Mouse (Mus musculus): ENCODE measurements at regions not wholly inside any gene's neighbourhood (a gene's known extent, or its start where the extent isn't known, plus 50 kb on each side); places are given as distances from the start of the nearest gene placed in this dataset.
"Not testable (repeated sequence)": the region's sequence is repeated elsewhere in the genome, so short reads cannot be mapped to it uniquely, and the experiment has no call there.

- peak in 1 of 2 experiments; percentile 9 for DNase-seq (ENCODE audit: low spot score in 2 of 2)
These were observed 221.0 kb downstream of the Grxcr1 start for GRCm38 (mm10) chr5:68252671-68253070.

DNA sequence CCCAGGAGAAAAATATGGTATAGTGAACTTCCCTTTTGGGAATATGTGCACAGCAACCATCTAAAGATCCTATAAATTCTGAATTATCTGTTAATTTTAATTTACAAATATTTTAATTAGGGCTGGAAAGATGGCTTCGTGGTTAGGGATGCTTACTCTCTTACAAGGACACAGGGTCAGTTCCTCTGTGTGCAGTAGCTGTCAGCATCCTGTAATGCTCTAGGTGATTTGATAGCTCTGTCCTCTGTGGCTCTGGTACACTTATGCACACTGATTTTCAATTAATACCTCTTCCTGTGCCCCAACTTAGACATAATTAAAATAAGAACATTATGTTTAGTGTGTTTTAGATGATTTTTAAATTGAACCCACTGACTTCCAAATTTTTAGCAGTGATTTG is 221.8 kb downstream of the Grxcr1 start:
- no peak for DNase-seq (ENCODE audit: low spot score in 2 of 2)

DNA sequence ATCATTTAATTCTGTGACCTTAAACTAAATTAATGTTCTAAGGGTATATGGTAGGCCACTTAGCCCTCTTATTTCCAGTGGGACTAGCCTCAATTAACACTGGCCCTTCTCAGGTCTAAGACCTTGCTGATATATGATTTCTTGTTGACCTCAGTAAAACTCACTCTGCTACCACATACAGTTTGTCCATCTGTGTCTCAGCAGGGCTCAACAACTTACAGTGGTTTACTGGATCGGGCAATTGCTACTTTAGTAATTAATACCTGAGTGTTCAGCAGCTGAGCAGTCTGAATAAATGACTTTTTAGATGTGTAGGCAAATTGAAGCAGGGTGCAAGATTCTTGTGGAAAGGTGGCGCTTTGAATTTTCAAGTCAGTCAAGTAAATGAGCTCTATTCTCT is 222.5 kb downstream of the Grxcr1 start:
- DNase-seq (ENCODE audit: low spot score in 2 of 2) = no peak

- DNase-seq (ENCODE audit: low spot score in 2 of 2) = no peak
These were observed 232.6 kb downstream of the Grxcr1 start for GRCm38 (mm10) chr5:68264206-68264605.

DNA sequence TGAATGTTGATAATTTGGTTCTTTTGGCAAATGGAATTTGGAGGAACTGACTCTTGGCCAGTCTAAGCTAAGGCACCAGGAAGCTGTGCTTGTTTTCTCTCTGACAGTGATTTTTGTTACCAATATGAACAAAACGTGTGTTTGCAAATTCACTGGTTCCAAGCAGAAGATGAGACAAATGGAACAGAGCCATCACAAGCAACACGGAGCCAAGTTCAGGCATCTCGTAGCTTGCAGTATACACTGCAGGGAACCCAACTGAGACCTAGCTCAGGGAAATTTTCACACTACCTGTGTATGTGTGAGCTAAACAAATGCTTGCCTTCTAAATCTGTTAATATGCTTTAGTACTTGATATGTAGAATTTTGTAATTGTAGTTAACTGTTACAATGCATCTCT is 242.6 kb downstream of the Grxcr1 start:
- DNase-seq (ENCODE audit: low spot score in 2 of 2) = no peak

DNA sequence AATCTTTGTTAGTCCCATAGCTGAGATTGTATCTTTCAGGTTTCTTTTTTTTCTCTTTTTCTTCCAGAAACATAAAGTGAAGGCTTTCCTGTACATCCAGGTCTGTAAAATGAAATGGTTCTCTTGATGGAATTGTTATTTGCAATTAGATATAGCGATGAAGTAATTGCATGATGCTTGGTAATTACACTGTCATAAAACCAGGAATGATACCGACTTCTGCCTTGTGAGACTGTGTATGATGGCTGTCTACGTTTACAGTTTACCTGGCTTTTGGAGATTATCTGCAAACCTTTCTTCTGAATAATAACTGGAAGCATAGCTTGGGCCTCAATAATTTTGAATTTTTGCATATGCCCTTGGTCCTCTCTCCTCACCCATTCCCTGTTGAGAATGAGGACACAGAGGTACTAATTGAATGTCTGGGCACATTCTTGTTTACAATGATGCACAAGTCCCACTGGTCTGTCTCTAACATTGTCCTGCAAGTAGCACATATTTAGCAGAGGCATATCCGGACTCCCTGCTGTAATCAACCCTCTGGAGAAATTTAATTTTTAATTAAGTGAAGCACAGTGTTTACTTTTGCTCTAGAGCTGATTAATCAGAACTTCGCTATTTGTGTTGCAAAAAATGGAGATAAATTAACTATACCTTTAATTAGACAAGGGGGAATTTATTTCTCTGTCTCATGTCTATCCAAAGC is 244.1 kb downstream of the Grxcr1 start:
- DNase-seq (ENCODE audit: low spot score in 2 of 2) = no peak

DNA sequence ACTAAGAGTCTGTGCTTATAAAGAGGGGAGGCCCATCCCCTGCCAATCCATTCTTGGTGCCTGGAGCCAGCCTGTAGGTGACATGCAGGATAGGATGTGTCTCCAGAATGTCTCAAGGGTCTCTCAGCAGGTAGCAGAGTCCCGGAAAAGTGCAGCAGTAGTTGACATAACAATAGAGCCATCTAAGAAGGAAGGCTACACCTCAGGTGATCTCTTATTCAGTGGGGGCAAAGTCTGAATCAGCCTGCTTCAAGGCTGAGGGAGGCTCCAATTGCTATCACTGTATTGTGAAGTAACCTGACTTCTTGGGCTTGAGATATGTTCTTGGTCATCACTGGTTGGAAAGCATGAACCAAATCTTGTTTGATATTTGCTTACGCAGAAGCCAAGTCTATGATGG is 264.1 kb downstream of the Grxcr1 start:
- not testable (repeated sequence) for DNase-seq (ENCODE audit: low spot score in 2 of 2)

DNA sequence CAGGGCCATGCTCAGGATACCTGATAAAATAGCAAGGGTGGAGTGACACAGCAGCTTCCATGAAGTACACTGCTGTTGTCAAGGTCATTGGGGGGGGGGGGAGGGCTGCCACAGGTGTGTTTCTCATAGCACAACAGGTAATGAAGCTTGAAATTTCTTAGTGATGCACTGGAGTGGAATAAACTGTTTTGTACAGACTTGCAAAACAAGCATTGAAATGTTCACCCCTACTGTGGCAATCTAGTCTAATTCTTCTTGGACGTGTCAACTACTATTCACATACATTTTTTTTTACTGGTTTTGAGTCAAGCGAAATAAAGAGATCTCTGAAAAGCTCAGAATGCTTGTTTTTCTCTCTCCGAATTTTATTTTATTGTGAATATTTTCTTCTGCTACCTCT is 281.6 kb downstream of the Grxcr1 start:
- no peak for DNase-seq (ENCODE audit: low spot score in 2 of 2)

GRCm38 (mm10) chr5:68318979-68319378 is 287.3 kb downstream of the Grxcr1 start:
- DNase-seq (ENCODE audit: low spot score in 2 of 2) = no peak

DNA sequence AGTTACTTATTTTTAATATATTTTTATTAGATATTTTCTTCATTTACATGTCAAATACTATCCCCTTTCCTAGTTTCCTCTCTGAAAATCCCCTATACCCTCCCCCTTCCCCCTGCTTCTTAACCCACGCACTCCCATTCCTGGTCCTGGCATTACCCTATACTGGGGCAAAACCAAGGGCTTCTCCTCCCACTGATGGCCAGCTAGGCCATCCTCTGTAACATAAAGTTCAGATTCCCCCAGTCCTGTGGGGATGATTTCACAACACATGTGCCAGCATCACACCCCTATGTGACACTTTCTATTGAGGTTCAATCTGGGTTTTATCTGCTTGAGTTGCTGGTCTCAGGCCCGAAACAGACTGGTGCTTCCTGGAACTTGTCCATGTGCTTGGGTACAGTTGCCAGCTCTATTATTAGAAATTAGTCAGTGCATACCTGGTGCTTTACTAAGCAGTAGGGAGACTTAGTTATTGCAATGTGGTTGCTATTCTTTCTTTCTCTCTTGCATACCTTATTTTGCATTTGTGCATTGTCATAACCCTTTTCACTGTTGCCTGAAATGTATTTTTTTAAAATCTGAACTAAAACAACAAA is 295.5 kb downstream of the Grxcr1 start:
- no peak for DNase-seq (ENCODE audit: low spot score in 2 of 2)

- DNase-seq (ENCODE audit: low spot score in 2 of 2) = no peak
These were observed 297.7 kb downstream of the Grxcr1 start for GRCm38 (mm10) chr5:68329311-68329710.

GRCm38 (mm10) chr5:68329828-68330227 is 298.2 kb downstream of the Grxcr1 start:
- no peak for DNase-seq (ENCODE audit: low spot score in 2 of 2)

- DNase-seq (ENCODE audit: low spot score in 2 of 2) = no peak
These were observed 319.3 kb downstream of the Grxcr1 start for GRCm38 (mm10) chr5:68350921-68351320.

- DNase-seq (ENCODE audit: low spot score in 2 of 2) = no peak
These were observed 320.2 kb downstream of the Grxcr1 start for GRCm38 (mm10) chr5:68351793-68352192.

GRCm38 (mm10) chr5:68353211-68353610 is 321.6 kb downstream of the Grxcr1 start:
- DNase-seq (ENCODE audit: low spot score in 2 of 2) = no peak

- not testable (repeated sequence) for DNase-seq (ENCODE audit: low spot score in 2 of 2)
These were observed 322.2 kb downstream of the Grxcr1 start for GRCm38 (mm10) chr5:68353816-68354215.

- no peak for DNase-seq (ENCODE audit: low spot score in 2 of 2)
These were observed 330.1 kb downstream of the Grxcr1 start for GRCm38 (mm10) chr5:68361581-68362211.

DNA sequence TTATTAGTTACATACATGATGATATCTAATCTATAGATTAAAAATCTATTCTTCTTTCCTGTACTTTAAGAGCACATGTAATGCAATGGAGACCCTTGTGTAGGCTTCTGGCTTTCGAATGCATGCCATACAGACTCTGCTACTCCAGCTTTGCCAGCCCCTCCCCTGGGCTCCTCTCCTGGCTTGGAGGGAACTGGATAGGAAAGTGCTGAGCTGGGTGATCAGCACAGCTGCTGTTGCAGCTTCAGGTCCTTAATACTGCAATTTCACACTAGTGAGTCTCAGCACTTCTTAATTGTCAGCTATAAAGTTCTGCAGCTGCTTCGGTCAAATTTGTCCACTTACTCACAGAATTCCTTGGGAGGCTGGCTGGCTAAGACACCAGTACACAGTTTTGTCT is 341.4 kb downstream of the Grxcr1 start:
- DNase-seq (ENCODE audit: low spot score in 2 of 2) = no peak
